Mouse (Mus musculus) induced T-regulatory cell, adult 2 months (primary cell): ENCODE results near the gene Wrap53.

Experiments
- DNase-seq: peaks from one replicate; pipeline ENCODE4 v3.0.0-alpha.2; 2012; ENCODE audit warnings: low read depth

The Wrap53 gene

GRCm38 (mm10) chr11:69601768-69602167 is 21.7 kb upstream of the Wrap53 start:
- DNase-seq = no peak

- no peak for DNase-seq
Observed at GRCm38 (mm10) chr11:69600098-69600497, 20.0 kb upstream of the Wrap53 start.

GRCm38 (mm10) chr11:69599436-69599835 is 19.4 kb upstream of the Wrap53 start:
- no peak for DNase-seq

GRCm38 (mm10) chr11:69594853-69595252 is 14.8 kb upstream of the Wrap53 start:
- no peak for DNase-seq

- DNase-seq = no peak
Observed at GRCm38 (mm10) chr11:69592799-69593198, 12.7 kb upstream of the Wrap53 start.

GRCm38 (mm10) chr11:69591899-69592637 is 12.0 kb upstream of the Wrap53 start:
- DNase-seq = no peak

GRCm38 (mm10) chr11:69591424-69591823 is 11.4 kb upstream of the Wrap53 start:
- no peak for DNase-seq

GRCm38 (mm10) chr11:69590622-69591021 is 10.6 kb upstream of the Wrap53 start:
- DNase-seq = no peak

GRCm38 (mm10) chr11:69589207-69589834 is 9.3 kb upstream of the Wrap53 start:
- DNase-seq = no peak

GRCm38 (mm10) chr11:69585718-69586325 is 5.8 kb upstream of the Wrap53 start:
- peak; percentile 11 for DNase-seq

GRCm38 (mm10) chr11:69584937-69585336 is 4.9 kb upstream of the Wrap53 start:
- peak; percentile 17 for DNase-seq

- DNase-seq = peak; percentile 13
Observed at GRCm38 (mm10) chr11:69584008-69584407, 4.0 kb upstream of the Wrap53 start.

GRCm38 (mm10) chr11:69582230-69582805 is 2.3 kb upstream of the Wrap53 start:
- no peak for DNase-seq

GRCm38 (mm10) chr11:69581814-69582213 is 1.8 kb upstream of the Wrap53 start:
- no peak for DNase-seq

GRCm38 (mm10) chr11:69581147-69581688 is 1.2 kb upstream of the Wrap53 start:
- DNase-seq = peak; percentile 95

GRCm38 (mm10) chr11:69580572-69581146 is 604 bp upstream of the Wrap53 start:
- no peak for DNase-seq

GRCm38 (mm10) chr11:69579128-69580017 is 682 bp downstream of the Wrap53 start:
- DNase-seq = peak; percentile 99

GRCm38 (mm10) chr11:69578301-69578700 is 1.8 kb downstream of the Wrap53 start:
- DNase-seq = no peak

GRCm38 (mm10) chr11:69576307-69576706 is 3.7 kb downstream of the Wrap53 start:
- DNase-seq = no peak

- DNase-seq = peak; percentile 68
Observed at GRCm38 (mm10) chr11:69575220-69575619, 4.8 kb downstream of the Wrap53 start.

- DNase-seq = no peak
Observed at GRCm38 (mm10) chr11:69565131-69565530, 14.9 kb downstream of the Wrap53 start.
